Mouse (Mus musculus): ENCODE measurements around the gene Fpr3.

GRCm38 (mm10) chr17:17857446-17857845 is 30.2 kb upstream of the Fpr3 start:
- TF ChIP-seq CTCF (IDR thresholded peaks at IDR 0.05; ENCODE audit: borderline replicate concordance, control insufficient read depth, extremely low read depth, insufficient read depth, low read length, poor library complexity) (no peak), POLR2A (IDR thresholded peaks at IDR 0.05; ENCODE audit: control insufficient read depth, extremely low read depth, insufficient read depth, low read length, poor library complexity) (no peak)

Data from thymus, adult 2 months (tissue).